Mouse (Mus musculus): ENCODE measurements around the gene Cntnap5c.

Cntnap5c gene

GRCm38 (mm10) chr17:58003322-58003721, 234.0 kb downstream of the Cntnap5c start:
- DNase-seq (ENCODE audit: low spot score in 2 of 2) = no peak

- DNase-seq (ENCODE audit: low spot score in 2 of 2) = no peak
Measured at GRCm38 (mm10) chr17:58004491-58004890, 235.1 kb downstream of the Cntnap5c start.

GRCm38 (mm10) chr17:58041178-58041577, 271.8 kb downstream of the Cntnap5c start:
- DNase-seq (ENCODE audit: low spot score in 2 of 2) = no peak

- DNase-seq (ENCODE audit: low spot score in 2 of 2) = no peak
Measured at GRCm38 (mm10) chr17:58045149-58045548, 275.8 kb downstream of the Cntnap5c start.

GRCm38 (mm10) chr17:58069912-58070311, 300.5 kb downstream of the Cntnap5c start:
- DNase-seq (ENCODE audit: low spot score in 2 of 2) = no peak

GRCm38 (mm10) chr17:58082676-58083075, 313.3 kb downstream of the Cntnap5c start:
- DNase-seq (ENCODE audit: low spot score in 2 of 2) = no peak

GRCm38 (mm10) chr17:58104505-58104904, 335.1 kb downstream of the Cntnap5c start:
- DNase-seq (ENCODE audit: low spot score in 2 of 2) = no peak

GRCm38 (mm10) chr17:58107901-58108300, 338.5 kb downstream of the Cntnap5c start:
- no peak for DNase-seq (ENCODE audit: low spot score in 2 of 2)

- no peak for DNase-seq (ENCODE audit: low spot score in 2 of 2)
Measured at GRCm38 (mm10) chr17:58108335-58108734, 339.0 kb downstream of the Cntnap5c start.

GRCm38 (mm10) chr17:58187171-58187570, 417.8 kb downstream of the Cntnap5c start:
- no peak for DNase-seq (ENCODE audit: low spot score in 2 of 2)

- no peak for DNase-seq (ENCODE audit: low spot score in 2 of 2)
Measured at GRCm38 (mm10) chr17:58201148-58201547, 431.8 kb downstream of the Cntnap5c start.

- no peak for DNase-seq (ENCODE audit: low spot score in 2 of 2)
Measured at GRCm38 (mm10) chr17:58268058-58268457, 498.7 kb downstream of the Cntnap5c start.

GRCm38 (mm10) chr17:58351310-58351709, 581.9 kb downstream of the Cntnap5c start:
- DNase-seq (ENCODE audit: low spot score in 2 of 2) = no peak

- no peak for DNase-seq (ENCODE audit: low spot score in 2 of 2)
Measured at GRCm38 (mm10) chr17:58356224-58356623, 586.9 kb downstream of the Cntnap5c start.

- DNase-seq (ENCODE audit: low spot score in 2 of 2) = no peak
Measured at GRCm38 (mm10) chr17:58363582-58364267, 594.4 kb downstream of the Cntnap5c start.

- no peak for DNase-seq (ENCODE audit: low spot score in 2 of 2)
Measured at GRCm38 (mm10) chr17:58370089-58370488, 600.7 kb downstream of the Cntnap5c start.

- DNase-seq (ENCODE audit: low spot score in 2 of 2) = no peak
Measured at GRCm38 (mm10) chr17:58407769-58408168, 638.4 kb downstream of the Cntnap5c start.

- DNase-seq (ENCODE audit: low spot score in 2 of 2) = no peak
Measured at GRCm38 (mm10) chr17:58408756-58409155, 639.4 kb downstream of the Cntnap5c start.

GRCm38 (mm10) chr17:58437443-58437842, 668.1 kb downstream of the Cntnap5c start:
- no peak for DNase-seq (ENCODE audit: low spot score in 2 of 2)
